Mouse (Mus musculus) E14TG2a.4 (cell line): ENCODE measurements around the gene Arhgef16.

ENCODE experiments used
- CTCF ChIP-seq: conservative IDR thresholded peaks from 2 replicates; pipeline ENCODE4 v1.5.1; 2014; ENCODE audit warnings: low read length
- NANOG ChIP-seq: IDR thresholded peaks from 2 replicates; pipeline ENCODE4 v1.6.1; 2014; ENCODE audit warnings: borderline replicate concordance, low read length, mixed read lengths
- POU5F1 ChIP-seq: IDR thresholded peaks from 2 replicates; pipeline ENCODE4 v1.6.1; 2014; ENCODE audit warnings: low read length, borderline replicate concordance

DNA sequence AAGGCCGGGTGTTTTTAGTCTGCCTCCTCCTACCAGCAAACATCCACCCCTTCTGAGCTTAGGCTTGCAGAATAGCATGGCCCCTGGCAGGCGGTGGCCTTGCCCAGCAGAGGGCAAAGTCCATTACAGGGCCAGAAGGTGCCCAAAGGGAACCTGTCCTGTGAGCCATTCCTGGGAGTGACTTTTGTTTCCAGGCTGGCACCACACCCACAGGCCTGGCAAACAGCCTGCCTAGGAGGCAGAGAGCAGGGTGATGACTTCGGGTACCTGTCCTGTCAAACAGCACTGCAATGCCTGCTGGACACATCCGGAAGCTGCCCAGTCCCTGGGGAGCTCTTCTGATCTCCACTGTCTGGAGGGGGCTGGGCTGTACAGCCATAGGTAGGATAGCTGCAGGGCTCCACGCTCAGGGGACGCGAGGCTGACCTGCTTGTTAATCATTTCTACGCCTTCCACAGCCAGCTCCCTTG lies 7.2 kb downstream of the Arhgef16 start:
- no peak for TF ChIP-seq CTCF
- no peak for TF ChIP-seq POU5F1
- TF ChIP-seq NANOG = no peak
